Mouse (Mus musculus): ENCODE results near the gene Gbp3.
"Not testable (repeated sequence)": the region's sequence is repeated elsewhere in the genome, so short reads cannot be mapped to it uniquely, and the experiment has no call there.

Gbp3 gene

GRCm38 (mm10) chr3:142559632-142560228 is at the start of gene Gbp3:
Gbp3 (plus strand) TSS chr3:142560026.
- DNase-seq (ENCODE audit: low read depth, low spot score): peak; percentile 50

GRCm38 (mm10) chr3:142528116-142528515 is 31.7 kb upstream of the Gbp3 start:
- DNase-seq (ENCODE audit: low read depth, low spot score): no peak

- DNase-seq (ENCODE audit: low read depth, low spot score): no peak
These were observed 30.2 kb upstream of the Gbp3 start for GRCm38 (mm10) chr3:142529597-142529996.

- peak; percentile 83 for DNase-seq (ENCODE audit: low read depth, low spot score)
These were observed 29.5 kb upstream of the Gbp3 start, which contains the start of gene Gbp7 for GRCm38 (mm10) chr3:142530087-142530953. Gbp7 (plus strand) TSS chr3:142530342.

GRCm38 (mm10) chr3:142531595-142531994 is 28.2 kb upstream of the Gbp3 start:
- DNase-seq (ENCODE audit: low read depth, low spot score): no peak

- DNase-seq (ENCODE audit: low read depth, low spot score): no peak
These were observed 26.6 kb upstream of the Gbp3 start for GRCm38 (mm10) chr3:142533185-142533584.

- DNase-seq (ENCODE audit: low read depth, low spot score): no peak
These were observed 24.2 kb upstream of the Gbp3 start for GRCm38 (mm10) chr3:142535667-142536066.

GRCm38 (mm10) chr3:142541391-142541790 is 18.4 kb upstream of the Gbp3 start:
- DNase-seq (ENCODE audit: low read depth, low spot score): no peak

- DNase-seq (ENCODE audit: low read depth, low spot score): not testable (repeated sequence)
These were observed 17.1 kb upstream of the Gbp3 start for GRCm38 (mm10) chr3:142542776-142543175.

- DNase-seq (ENCODE audit: low read depth, low spot score): no peak
These were observed 13.1 kb upstream of the Gbp3 start for GRCm38 (mm10) chr3:142546690-142547089.

- no peak for DNase-seq (ENCODE audit: low read depth, low spot score)
These were observed 9.7 kb upstream of the Gbp3 start for GRCm38 (mm10) chr3:142550052-142550676.

- no peak for DNase-seq (ENCODE audit: low read depth, low spot score)
These were observed 5.2 kb upstream of the Gbp3 start for GRCm38 (mm10) chr3:142554601-142555000.

- no peak for DNase-seq (ENCODE audit: low read depth, low spot score)
These were observed 4.2 kb upstream of the Gbp3 start for GRCm38 (mm10) chr3:142555623-142556022.

- peak; percentile 77 for DNase-seq (ENCODE audit: low read depth, low spot score)
These were observed 596 bp downstream of the Gbp3 start for GRCm38 (mm10) chr3:142560296-142560948.

GRCm38 (mm10) chr3:142561045-142561646 is 1.3 kb downstream of the Gbp3 start:
- no peak for DNase-seq (ENCODE audit: low read depth, low spot score)

GRCm38 (mm10) chr3:142561666-142562065 is 1.8 kb downstream of the Gbp3 start:
- DNase-seq (ENCODE audit: low read depth, low spot score): no peak

- not testable (repeated sequence) for DNase-seq (ENCODE audit: low read depth, low spot score)
These were observed 7.7 kb downstream of the Gbp3 start for GRCm38 (mm10) chr3:142567490-142567889.

- no peak for DNase-seq (ENCODE audit: low read depth, low spot score)
These were observed 10.9 kb downstream of the Gbp3 start for GRCm38 (mm10) chr3:142570738-142571137.

- no peak for DNase-seq (ENCODE audit: low read depth, low spot score)
These were observed 17.3 kb downstream of the Gbp3 start for GRCm38 (mm10) chr3:142577108-142577507.

- no peak for DNase-seq (ENCODE audit: low read depth, low spot score)
These were observed 18.5 kb downstream of the Gbp3 start for GRCm38 (mm10) chr3:142578342-142578741.

GRCm38 (mm10) chr3:142583067-142583466 is 23.2 kb downstream of the Gbp3 start:
- DNase-seq (ENCODE audit: low read depth, low spot score): no peak
